Mouse (Mus musculus): ENCODE data around the gene Laptm4a. TPM values are rescaled to one million over a fixed set of nuclear protein-coding genes. Genes with fewer than 3 reads are reported as not detected.

The Laptm4a gene
- total RNA-seq, 2 experiments from 2014 or later, result 222 to 223 TPM

DNA sequence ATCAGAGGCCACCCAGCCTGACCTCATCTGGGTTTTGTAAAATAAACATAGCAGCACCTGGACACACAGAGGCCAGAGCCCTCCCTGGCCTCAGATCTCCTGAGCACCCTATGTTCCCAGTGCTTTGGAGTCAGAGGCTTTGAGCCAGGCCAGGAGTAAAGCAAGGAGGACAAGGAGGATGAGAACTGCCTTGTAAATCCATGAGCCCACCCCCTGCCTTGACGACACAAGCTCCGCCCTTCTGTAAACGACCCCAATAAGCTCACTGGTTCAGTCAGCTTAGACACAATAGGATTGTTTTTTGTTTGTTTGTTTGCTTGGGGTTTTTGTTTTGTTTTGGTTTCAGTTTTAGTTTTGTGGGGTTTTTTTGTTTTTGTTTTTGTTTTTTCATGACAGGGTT is 19.0 kb upstream of the Laptm4a start:
- DNase-seq (ENCODE audit: extremely low spot score in 1 of 2, low spot score in 1 of 2), result no peak

DNA sequence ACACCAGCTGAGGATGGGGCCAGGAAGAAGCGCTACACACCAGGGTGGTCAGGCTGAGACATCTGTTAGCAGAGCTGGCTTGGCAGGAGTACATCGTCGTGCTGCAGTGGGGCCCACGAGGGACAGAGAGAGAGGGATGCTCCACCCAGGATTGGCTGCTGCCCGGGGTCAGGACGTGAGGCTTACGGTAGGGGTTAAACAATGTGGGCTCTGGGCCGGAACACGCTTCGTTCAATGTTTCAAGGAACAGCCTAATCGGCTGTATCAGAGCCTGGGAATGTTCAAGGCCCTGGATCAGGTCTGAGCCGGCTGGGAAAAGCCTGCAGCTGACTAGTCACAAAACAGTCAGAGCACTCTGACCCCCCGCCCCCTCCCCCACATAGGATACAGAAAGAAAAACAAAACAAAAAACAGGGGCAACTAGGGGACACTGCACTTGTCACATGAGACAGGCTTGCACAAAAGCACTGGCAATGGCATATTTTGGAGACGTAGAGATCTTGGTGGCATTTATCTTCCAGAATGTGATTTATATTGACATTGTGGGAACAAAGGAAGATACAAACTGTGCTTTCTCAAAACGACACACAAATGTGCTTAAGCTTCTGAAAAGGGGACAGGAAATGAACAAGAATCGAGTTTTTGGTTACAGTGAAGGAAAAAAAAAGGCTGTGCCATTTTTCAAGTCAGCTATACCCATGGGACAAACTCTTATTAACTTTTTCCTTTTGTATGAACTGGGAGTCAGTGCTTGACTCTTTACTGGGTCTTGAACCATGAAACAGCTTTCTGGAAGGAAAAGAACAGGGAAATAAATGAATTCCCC is 8.4 kb upstream of the Laptm4a start:
- DNase-seq (ENCODE audit: extremely low spot score in 1 of 2, low spot score in 1 of 2), result no peak

DNA sequence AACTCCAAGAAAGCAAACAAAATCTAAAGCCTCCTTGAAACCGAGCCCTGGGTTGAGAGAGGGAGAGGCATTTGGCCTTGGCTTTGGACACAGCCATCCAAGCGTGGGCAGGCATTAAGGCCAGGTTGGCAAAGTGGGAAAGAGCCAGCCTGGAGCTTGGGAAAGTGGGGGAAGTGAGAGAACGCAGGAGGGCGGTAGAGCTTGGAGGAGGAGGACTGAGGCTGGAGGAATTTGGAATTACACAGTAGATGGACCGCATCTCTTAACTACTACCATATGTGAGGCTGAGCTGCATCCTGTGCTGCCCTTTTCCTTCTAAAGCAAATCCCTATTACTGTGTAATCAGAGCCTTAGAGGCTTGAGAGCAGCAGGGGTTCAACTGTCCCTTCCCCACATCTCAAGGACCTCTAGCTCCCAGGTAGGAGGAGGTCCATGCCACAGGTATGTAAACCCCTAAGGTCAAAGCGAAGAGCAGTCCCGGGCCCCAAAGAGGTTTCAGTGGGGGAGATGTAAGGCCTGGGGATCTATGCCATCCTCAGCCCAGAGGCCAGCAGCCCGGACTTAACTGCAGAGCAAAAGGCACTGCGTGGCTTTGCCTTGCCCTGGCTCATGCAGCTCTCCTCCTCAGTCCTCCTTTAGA is 7.6 kb upstream of the Laptm4a start:
- DNase-seq (ENCODE audit: extremely low spot score in 1 of 2, low spot score in 1 of 2), result no peak

GRCm38 (mm10) chr12:8916378-8916777 is 5.1 kb upstream of the Laptm4a start:
- DNase-seq (ENCODE audit: extremely low spot score in 1 of 2, low spot score in 1 of 2), result peak in 1 of 2 experiments; percentile 24

DNA sequence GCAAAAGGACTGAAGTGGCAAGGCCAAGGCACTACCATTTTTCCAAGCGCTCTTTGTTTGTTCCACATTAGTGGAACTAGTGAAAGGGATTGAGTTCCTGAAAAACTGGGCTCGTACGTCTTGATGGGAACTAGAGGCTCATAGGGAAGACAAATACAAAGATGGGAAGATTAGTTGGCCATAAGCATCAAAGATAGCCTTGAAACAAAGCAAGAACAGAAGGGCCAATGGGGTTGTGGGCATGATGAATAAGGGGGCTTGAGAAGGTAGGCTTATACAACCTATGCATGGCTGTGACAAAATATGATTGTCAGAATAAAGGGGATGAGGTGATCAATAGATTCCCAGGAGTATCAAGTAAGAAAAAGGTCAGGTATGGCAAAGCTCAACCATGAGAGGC is 2.2 kb upstream of the Laptm4a start:
- DNase-seq (ENCODE audit: extremely low spot score in 1 of 2, low spot score in 1 of 2), result no peak

DNA sequence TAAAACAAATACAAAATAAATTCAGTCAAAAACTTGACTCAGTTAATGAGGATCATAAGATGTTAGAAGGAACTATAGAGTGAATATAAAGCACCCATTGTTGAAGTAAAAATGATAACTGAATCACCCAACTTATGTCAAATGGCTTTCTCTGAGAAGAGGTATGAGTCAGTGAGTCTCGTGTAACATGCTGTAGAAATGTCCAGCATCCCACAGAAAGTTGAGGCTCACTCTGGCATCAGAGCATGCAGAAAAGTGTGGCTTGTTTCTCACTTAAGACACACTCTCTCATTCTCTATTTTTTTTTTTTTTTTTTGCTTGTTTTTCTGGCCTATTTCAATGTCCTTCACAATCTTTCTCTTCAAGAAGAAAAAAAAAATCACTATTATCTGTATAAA is 469 bp upstream of the Laptm4a start:
- no peak for DNase-seq (ENCODE audit: extremely low spot score in 1 of 2, low spot score in 1 of 2)

GRCm38 (mm10) chr12:8922369-8923124 is 1.1 kb downstream of the Laptm4a start:
- DNase-seq (ENCODE audit: extremely low spot score in 1 of 2, low spot score in 1 of 2), result peak in 1 of 2 experiments; percentile 13

DNA sequence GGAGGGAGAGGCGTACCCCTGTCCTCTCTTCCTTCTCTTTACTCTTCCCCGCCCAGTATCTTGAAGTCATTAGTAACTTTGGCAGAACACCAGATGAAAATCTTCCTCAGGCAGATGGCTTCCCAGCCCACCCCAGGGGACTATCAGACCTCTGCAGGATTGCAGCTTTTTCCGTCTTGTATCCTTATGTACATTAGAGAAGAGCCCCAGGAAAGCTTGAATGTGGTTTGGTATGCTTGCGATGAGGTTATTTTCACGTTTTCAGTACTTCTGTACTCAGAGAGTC is 1.6 kb downstream of the Laptm4a start:
- DNase-seq (ENCODE audit: extremely low spot score in 1 of 2, low spot score in 1 of 2), result no peak

- DNase-seq (ENCODE audit: extremely low spot score in 1 of 2, low spot score in 1 of 2), result no peak
These were observed 2.1 kb downstream of the Laptm4a start for GRCm38 (mm10) chr12:8923603-8924002.

GRCm38 (mm10) chr12:8927652-8928051 is 6.2 kb downstream of the Laptm4a start:
- no peak for DNase-seq (ENCODE audit: extremely low spot score in 1 of 2, low spot score in 1 of 2)

GRCm38 (mm10) chr12:8928766-8929165 is 7.3 kb downstream of the Laptm4a start:
- no peak for DNase-seq (ENCODE audit: extremely low spot score in 1 of 2, low spot score in 1 of 2)

GRCm38 (mm10) chr12:8931083-8931482 is 9.6 kb downstream of the Laptm4a start:
- no peak for DNase-seq (ENCODE audit: extremely low spot score in 1 of 2, low spot score in 1 of 2)

DNA sequence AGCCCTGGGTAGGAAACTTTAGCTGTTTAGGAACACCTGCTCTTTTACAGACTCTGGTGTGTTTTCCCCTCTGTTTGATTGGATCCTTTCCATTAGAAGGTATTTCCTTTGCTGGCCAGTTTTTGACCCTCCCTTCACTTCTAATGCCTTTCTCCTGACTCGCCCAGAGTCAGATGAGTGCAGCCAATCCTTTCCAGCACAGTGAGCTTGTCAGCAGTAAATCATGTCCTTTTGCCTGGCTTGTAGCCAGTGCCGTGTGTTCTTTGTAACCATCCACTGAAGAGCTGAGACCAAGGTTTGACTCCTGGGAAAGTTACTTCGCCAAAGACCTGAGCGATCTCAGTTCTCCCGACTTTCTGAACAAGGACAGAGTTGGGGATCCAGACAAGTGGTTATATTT is 13.9 kb downstream of the Laptm4a start:
- DNase-seq (ENCODE audit: extremely low spot score in 1 of 2, low spot score in 1 of 2), result no peak

GRCm38 (mm10) chr12:8936210-8936609 is 14.7 kb downstream of the Laptm4a start:
- peak in 1 of 2 experiments; percentile 31 for DNase-seq (ENCODE audit: extremely low spot score in 1 of 2, low spot score in 1 of 2)

GRCm38 (mm10) chr12:8939490-8939889 is 18.0 kb downstream of the Laptm4a start:
- no peak for DNase-seq (ENCODE audit: extremely low spot score in 1 of 2, low spot score in 1 of 2)

DNA sequence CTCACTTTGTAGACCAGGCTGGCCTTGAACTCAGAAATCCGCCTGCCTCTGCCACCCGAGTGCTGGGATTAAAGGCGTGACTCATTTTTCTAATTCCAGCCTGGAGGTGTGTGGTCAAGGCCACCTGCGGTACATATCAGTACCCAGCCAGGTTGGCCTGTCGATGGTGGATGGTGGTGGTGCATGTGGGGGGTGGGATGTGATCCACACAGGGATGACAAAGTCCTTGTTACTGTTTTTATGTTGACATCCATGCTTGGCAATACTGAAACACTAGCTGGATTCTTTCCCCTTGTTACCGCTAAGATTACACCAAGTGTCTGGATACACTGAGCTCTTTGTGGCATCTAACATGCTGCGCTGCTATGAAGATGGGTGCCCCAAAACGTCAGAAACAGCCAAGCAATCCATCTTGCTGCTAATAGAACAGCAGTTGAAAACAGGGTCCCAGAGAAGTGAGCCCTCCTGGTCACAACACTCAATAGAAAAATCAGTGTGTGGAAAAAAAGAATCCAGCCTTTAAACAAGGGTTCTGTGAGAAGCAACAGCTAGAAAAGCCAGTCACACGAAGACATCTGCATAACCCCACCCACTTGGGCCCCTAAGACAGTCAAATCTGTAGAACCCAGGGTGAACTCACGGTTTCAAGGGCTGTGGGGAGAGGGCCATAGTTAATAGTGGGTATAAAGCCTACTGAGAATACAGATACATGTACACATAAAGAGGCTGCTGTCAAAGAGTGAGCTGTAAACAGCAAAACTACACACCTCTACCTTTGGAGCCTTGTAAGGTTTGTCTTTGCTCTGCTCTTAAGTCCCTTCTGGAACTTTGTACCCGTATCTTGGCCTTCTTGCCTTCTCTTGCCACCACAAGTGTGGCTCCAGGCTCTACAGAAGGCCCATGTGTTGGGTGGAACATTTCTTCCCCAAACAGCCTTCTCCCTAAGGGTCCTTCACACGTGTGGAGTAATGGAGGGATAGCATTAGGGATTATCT is 18.8 kb downstream of the Laptm4a start:
- no peak for DNase-seq (ENCODE audit: extremely low spot score in 1 of 2, low spot score in 1 of 2)

- DNase-seq (ENCODE audit: extremely low spot score in 1 of 2, low spot score in 1 of 2), result no peak
These were observed 19.7 kb downstream of the Laptm4a start for GRCm38 (mm10) chr12:8941131-8941615.

DNA sequence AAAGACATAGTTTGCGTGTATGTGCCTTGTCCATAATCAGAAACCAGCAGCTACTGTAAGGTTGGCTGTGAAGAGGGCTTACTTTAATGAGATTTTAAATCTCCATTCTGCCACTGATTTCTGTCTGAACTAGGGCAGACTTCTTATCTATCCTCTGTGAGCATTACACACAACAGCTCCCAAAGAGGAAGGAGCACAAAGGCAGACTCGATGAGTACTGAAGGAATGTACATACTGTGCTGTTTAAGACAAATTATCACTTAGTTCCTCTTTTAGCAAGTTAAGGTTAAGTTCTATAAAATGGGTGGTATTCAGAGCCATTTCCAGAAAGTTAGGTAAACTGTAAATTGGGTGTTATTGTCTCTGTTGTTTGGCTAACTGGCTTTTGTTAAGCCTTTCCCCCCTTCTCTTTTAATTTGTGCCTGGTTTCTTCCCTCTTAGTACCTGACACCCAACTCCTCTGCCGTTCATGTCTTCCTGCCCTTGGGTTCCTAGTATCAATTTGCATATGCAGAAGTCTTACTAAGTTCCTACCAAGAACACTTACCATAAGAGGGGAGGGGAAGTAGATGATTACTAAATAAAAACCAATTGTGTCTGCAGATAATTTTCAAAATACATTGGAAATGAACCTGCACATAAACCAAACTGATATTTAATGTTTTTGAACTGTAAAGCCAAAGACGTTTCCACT is 20.4 kb downstream of the Laptm4a start:
- no peak for DNase-seq (ENCODE audit: extremely low spot score in 1 of 2, low spot score in 1 of 2)

- DNase-seq (ENCODE audit: extremely low spot score in 1 of 2, low spot score in 1 of 2), result no peak
These were observed 25.7 kb downstream of the Laptm4a start for GRCm38 (mm10) chr12:8947163-8947562.
